Mouse (Mus musculus): ENCODE measurements around the gene Krt80. TPM values are rescaled to one million over a fixed set of nuclear protein-coding genes. Genes with fewer than 3 reads are reported as not detected.

Krt80 gene
- 1.3 TPM for total RNA-seq (2023)

GRCm38 (mm10) chr15:101370101-101370911 lies at the start of gene Krt80:
Gene Krt80 (minus strand): TSS chr15:101370162.

DNA sequence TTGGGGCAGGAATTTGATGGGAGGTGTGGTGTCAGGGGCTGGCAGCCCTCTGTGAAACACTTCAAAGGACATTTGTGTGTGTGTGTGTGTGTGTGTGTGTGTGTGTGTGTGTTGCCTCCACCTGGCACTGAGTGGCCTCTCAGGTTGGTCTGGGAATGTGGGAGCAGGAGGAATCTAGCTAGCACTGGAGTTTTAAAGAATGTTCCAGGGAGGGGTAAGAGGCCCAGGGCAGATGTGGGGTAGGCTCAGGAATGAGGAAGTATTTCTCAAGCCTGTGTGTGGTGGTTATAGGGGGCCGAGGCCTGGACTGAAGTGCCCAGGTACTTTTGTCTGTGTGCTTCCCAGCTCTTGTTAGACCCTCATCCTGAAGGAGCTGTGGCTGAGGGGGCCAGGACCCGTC lies 40.8 kb upstream of the Krt80 start, which contains the start of gene Krt7:
Gene Krt7, plus strand, starts transcription at position 269 of the 400 bp plus-strand sequence.

Other genes starting within 250 kb of the Krt80 start
- 7.3 TPM for gene Acvrl1, start 241.6 kb downstream of the Krt80 start, total RNA-seq (2023)
- 27.9 TPM for gene Acvr1b, start 196.1 kb downstream of the Krt80 start, total RNA-seq (2023)
- gene Grasp, start 146.0 kb downstream of the Krt80 start, total RNA-seq (2023), result 11.8 TPM
- gene Nr4a1, start 115.9 kb downstream of the Krt80 start, total RNA-seq (2023), result 467 TPM
- gene Atg101, start 85.9 kb downstream of the Krt80 start, total RNA-seq (2023), result 74.8 TPM
- gene 6030408B16Rik, start 77.0 kb downstream of the Krt80 start, total RNA-seq (2023), result 2.3 TPM
- not detected for gene Krt7, start 40.9 kb upstream of the Krt80 start, total RNA-seq (2023)
- gene Krt87, start 68.6 kb upstream of the Krt80 start, total RNA-seq (2023), result not detected
- gene Krt88, start 77.6 kb upstream of the Krt80 start, total RNA-seq (2023), result not detected
- not detected for gene Krt81, start 93.6 kb upstream of the Krt80 start, total RNA-seq (2023)
- gene Krt86, start 103.3 kb upstream of the Krt80 start, total RNA-seq (2023), result not detected
- gene Krt83, start 121.3 kb upstream of the Krt80 start, total RNA-seq (2023), result not detected
- gene Gm49425, start 147.1 kb upstream of the Krt80 start, total RNA-seq (2023), result not detected
- not detected for gene Krt84, start 162.7 kb upstream of the Krt80 start, total RNA-seq (2023)
- not detected for gene Krt82, start 180.5 kb upstream of the Krt80 start, total RNA-seq (2023)
- not detected for gene Krt90, start 192.8 kb upstream of the Krt80 start, total RNA-seq (2023)
- not detected for gene Krt75, start 203.7 kb upstream of the Krt80 start, total RNA-seq (2023)

Data from CD8-positive naive resting alpha-beta T cell, adult 57 days (primary cell).